Mouse (Mus musculus): ENCODE results near the gene Irak2. TPM values are rescaled to one million over a fixed set of nuclear protein-coding genes. Genes with fewer than 3 reads are reported as not detected.
A peak's percentile ranks its signal among the peaks of the same experiment; 100 is the strongest.

Gene Irak2
- polyA plus RNA-seq, 1 experiment from 2014 or later = 2.6 TPM

DNA sequence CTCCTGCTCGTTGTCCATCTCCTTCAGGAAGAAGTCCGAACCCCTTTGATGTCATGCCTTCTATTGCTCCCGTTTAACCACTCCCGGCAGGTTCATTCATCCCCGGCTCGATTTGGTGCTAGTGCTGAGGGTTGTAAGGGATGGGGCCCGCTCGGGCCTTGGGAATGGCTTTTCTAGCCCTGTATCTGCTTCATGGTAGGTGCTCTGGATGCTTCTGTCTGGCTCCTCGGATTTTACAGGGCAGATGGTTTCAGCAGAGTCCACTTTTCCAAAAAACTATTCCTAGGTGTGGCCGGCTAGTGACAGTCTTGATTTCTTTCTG lies 33.1 kb upstream of the Irak2 start:
- Histone ChIP-seq H3K27ac (ENCODE audit: low read depth, low read length) (peak overlapping the region; percentile 75), H3K4me3 (ENCODE audit: low read depth, low read length) (peak overlapping the region; percentile 97), H3K9me3 (ENCODE audit: control insufficient read depth, low read length) (no peaks in the 10 kb centered on the region), H3K36me3 (ENCODE audit: control insufficient read depth, insufficient read depth, low read length) (no peaks in the 10 kb centered on the region), H3K4me2 (ENCODE audit: low read depth) (peak overlapping the region; percentile 69), H3K9ac (ENCODE audit: low read length) (peak overlapping the region; percentile 94), H3K4me1 (ENCODE audit: control insufficient read depth, insufficient read depth, low read length) (peaks cover 9% of the 10 kb centered on the region; the same call in 1 of the 2 replicates), H3K27me3 (ENCODE audit: control insufficient read depth, insufficient read depth, low read length) (no peaks in the 10 kb centered on the region)
- no peak for DNase-seq (ENCODE audit: low spot score)
- ATAC-seq (ENCODE audit: insufficient read depth, low FRiP score, low TSS enrichment) = no peak; the same call in 1 of the 2 replicates
- WGBS = 5% methylated on average over 10 of the region's 10 CpGs

GRCm38 (mm10) chr6:113608871-113609270 lies 29.4 kb upstream of the Irak2 start:
- Histone ChIP-seq H3K4me2 (ENCODE audit: low read depth) (no peak overlapping the region), H3K27ac (ENCODE audit: low read depth, low read length) (no peak overlapping the region), H3K9ac (ENCODE audit: low read length) (no peak overlapping the region), H3K4me3 (ENCODE audit: low read depth, low read length) (no peak overlapping the region), H3K27me3 (ENCODE audit: control insufficient read depth, insufficient read depth, low read length) (no peaks in the 10 kb centered on the region), H3K36me3 (ENCODE audit: control insufficient read depth, insufficient read depth, low read length) (no peaks in the 10 kb centered on the region), H3K9me3 (ENCODE audit: control insufficient read depth, low read length) (no peaks in the 10 kb centered on the region), H3K4me1 (ENCODE audit: control insufficient read depth, insufficient read depth, low read length) (peaks cover 9% of the 10 kb centered on the region; the same call in 1 of the 2 replicates)
- no peak for DNase-seq (ENCODE audit: low spot score)
- no peak for ATAC-seq (ENCODE audit: insufficient read depth, low FRiP score, low TSS enrichment)
- WGBS = 83% methylated on average over 6 of the region's 6 CpGs

- no peak overlapping the region for H3K4me3 ChIP-seq (ENCODE audit: low read depth, low read length)
- H3K9ac ChIP-seq (ENCODE audit: low read length) = no peak overlapping the region
- WGBS = 93% methylated on average over 7 of the region's 7 CpGs
- peaks cover 9% of the 10 kb centered on the region; the same call in 1 of the 2 replicates for H3K4me1 ChIP-seq (ENCODE audit: control insufficient read depth, insufficient read depth, low read length)
- DNase-seq (ENCODE audit: low spot score) (no peak), ATAC-seq (ENCODE audit: insufficient read depth, low FRiP score, low TSS enrichment) (no peak)
- no peaks in the 10 kb centered on the region for H3K27me3 ChIP-seq (ENCODE audit: control insufficient read depth, insufficient read depth, low read length)
- H3K36me3 ChIP-seq (ENCODE audit: control insufficient read depth, insufficient read depth, low read length) = no peaks in the 10 kb centered on the region
- no peak overlapping the region for H3K4me2 ChIP-seq (ENCODE audit: low read depth)
- no peaks in the 10 kb centered on the region for H3K9me3 ChIP-seq (ENCODE audit: control insufficient read depth, low read length)
- no peak overlapping the region for H3K27ac ChIP-seq (ENCODE audit: low read depth, low read length)
These were observed 29.0 kb upstream of the Irak2 start for GRCm38 (mm10) chr6:113609293-113609692.

- Histone ChIP-seq H3K36me3 (ENCODE audit: control insufficient read depth, insufficient read depth, low read length) (peaks cover 12% of the 10 kb centered on the region), H3K27ac (ENCODE audit: low read depth, low read length) (no peak overlapping the region), H3K4me3 (ENCODE audit: low read depth, low read length) (no peak overlapping the region), H3K27me3 (ENCODE audit: control insufficient read depth, insufficient read depth, low read length) (no peaks in the 10 kb centered on the region), H3K9ac (ENCODE audit: low read length) (no peak overlapping the region), H3K9me3 (ENCODE audit: control insufficient read depth, low read length) (no peaks in the 10 kb centered on the region), H3K4me1 (ENCODE audit: control insufficient read depth, insufficient read depth, low read length) (no peaks in the 10 kb centered on the region), H3K4me2 (ENCODE audit: low read depth) (no peak overlapping the region)
- ATAC-seq (ENCODE audit: insufficient read depth, low FRiP score, low TSS enrichment) (no peak), DNase-seq (ENCODE audit: low spot score) (no peak)
- WGBS = 91% methylated on average over 8 of the region's 8 CpGs
These were observed 25.9 kb upstream of the Irak2 start for GRCm38 (mm10) chr6:113612258-113612969.

DNA sequence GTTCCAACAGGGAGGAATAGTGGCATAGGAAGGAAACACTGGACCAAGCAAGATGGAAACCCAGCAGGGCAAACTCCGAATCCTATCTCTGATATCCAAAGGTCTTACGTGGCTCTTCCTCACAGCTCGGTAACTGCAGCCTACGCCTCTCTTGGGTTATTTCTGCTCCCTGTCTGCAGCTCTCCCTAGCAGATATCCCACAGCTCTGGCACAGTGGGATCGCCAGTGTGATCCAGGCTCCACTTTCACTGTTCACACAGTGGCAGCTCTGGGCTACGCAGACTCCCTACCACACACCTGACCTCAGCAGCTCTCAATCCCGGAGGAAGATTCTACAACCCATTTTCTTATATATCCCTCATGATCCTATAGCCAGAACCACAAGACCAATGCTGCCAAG lies 24.1 kb upstream of the Irak2 start:
- WGBS = 97% methylated on average over 7 of the region's 7 CpGs

GRCm38 (mm10) chr6:113614997-113615396 lies 23.3 kb upstream of the Irak2 start:
- DNase-seq (ENCODE audit: low spot score) = no peak
- Histone ChIP-seq H3K4me3 (ENCODE audit: low read depth, low read length) (no peak overlapping the region), H3K9me3 (ENCODE audit: control insufficient read depth, low read length) (no peaks in the 10 kb centered on the region), H3K9ac (ENCODE audit: low read length) (no peak overlapping the region), H3K27ac (ENCODE audit: low read depth, low read length) (no peak overlapping the region), H3K27me3 (ENCODE audit: control insufficient read depth, insufficient read depth, low read length) (no peaks in the 10 kb centered on the region), H3K4me1 (ENCODE audit: control insufficient read depth, insufficient read depth, low read length) (no peaks in the 10 kb centered on the region), H3K36me3 (ENCODE audit: control insufficient read depth, insufficient read depth, low read length) (peaks cover 12% of the 10 kb centered on the region), H3K4me2 (ENCODE audit: low read depth) (no peak overlapping the region)
- no peak for ATAC-seq (ENCODE audit: insufficient read depth, low FRiP score, low TSS enrichment)
- 97% methylated on average over 8 of the region's 8 CpGs for WGBS

More for the DNA sequence above, 24.1 kb upstream of the Irak2 start:
- H3K9me3 ChIP-seq (ENCODE audit: control insufficient read depth, low read length) = no peaks in the 10 kb centered on the region
- H3K27ac ChIP-seq (ENCODE audit: low read depth, low read length) = no peak overlapping the region
- H3K36me3 ChIP-seq (ENCODE audit: control insufficient read depth, insufficient read depth, low read length) = peaks cover 12% of the 10 kb centered on the region
- H3K9ac ChIP-seq (ENCODE audit: low read length) = no peak overlapping the region
- DNase-seq (ENCODE audit: low spot score) = no peak
- no peak overlapping the region for H3K4me2 ChIP-seq (ENCODE audit: low read depth)
- H3K27me3 ChIP-seq (ENCODE audit: control insufficient read depth, insufficient read depth, low read length) = no peaks in the 10 kb centered on the region
- no peaks in the 10 kb centered on the region for H3K4me1 ChIP-seq (ENCODE audit: control insufficient read depth, insufficient read depth, low read length)
- ATAC-seq (ENCODE audit: insufficient read depth, low FRiP score, low TSS enrichment) = no peak
- H3K4me3 ChIP-seq (ENCODE audit: low read depth, low read length) = no peak overlapping the region

GRCm38 (mm10) chr6:113615489-113615888 lies 22.8 kb upstream of the Irak2 start:
- Histone ChIP-seq H3K9ac (ENCODE audit: low read length) (no peak overlapping the region), H3K27ac (ENCODE audit: low read depth, low read length) (no peak overlapping the region), H3K9me3 (ENCODE audit: control insufficient read depth, low read length) (no peaks in the 10 kb centered on the region), H3K4me2 (ENCODE audit: low read depth) (no peak overlapping the region), H3K4me3 (ENCODE audit: low read depth, low read length) (no peak overlapping the region), H3K4me1 (ENCODE audit: control insufficient read depth, insufficient read depth, low read length) (no peaks in the 10 kb centered on the region), H3K36me3 (ENCODE audit: control insufficient read depth, insufficient read depth, low read length) (peaks cover 12% of the 10 kb centered on the region), H3K27me3 (ENCODE audit: control insufficient read depth, insufficient read depth, low read length) (no peaks in the 10 kb centered on the region)
- WGBS = 93% methylated on average over 4 of the region's 4 CpGs
- ATAC-seq (ENCODE audit: insufficient read depth, low FRiP score, low TSS enrichment) (no peak), DNase-seq (ENCODE audit: low spot score) (no peak)

- H3K27ac ChIP-seq (ENCODE audit: low read depth, low read length) = no peak overlapping the region
These were observed 14.9 kb upstream of the Irak2 start for GRCm38 (mm10) chr6:113623386-113623785.

More at GRCm38 (mm10) chr6:113623386-113623785, 14.9 kb upstream of the Irak2 start:
- H3K36me3 ChIP-seq (ENCODE audit: control insufficient read depth, insufficient read depth, low read length) = peaks cover 2% of the 10 kb centered on the region; the same call in 1 of the 2 replicates
- DNase-seq (ENCODE audit: low spot score) (no peak), ATAC-seq (ENCODE audit: insufficient read depth, low FRiP score, low TSS enrichment) (no peak)
- H3K4me2 ChIP-seq (ENCODE audit: low read depth) = peak overlapping the region; percentile 91
- no peak overlapping the region for H3K9ac ChIP-seq (ENCODE audit: low read length)
- H3K9me3 ChIP-seq (ENCODE audit: control insufficient read depth, low read length) = no peaks in the 10 kb centered on the region
- H3K4me3 ChIP-seq (ENCODE audit: low read depth, low read length) = peak overlapping the region; percentile 73
- H3K4me1 ChIP-seq (ENCODE audit: control insufficient read depth, insufficient read depth, low read length) = peaks cover 8% of the 10 kb centered on the region
- no peaks in the 10 kb centered on the region for H3K27me3 ChIP-seq (ENCODE audit: control insufficient read depth, insufficient read depth, low read length)
- WGBS = 67% methylated on average over 5 of the region's 5 CpGs

All from neural tube, embryonic 11.5 days (tissue).